Mouse (Mus musculus) cerebellum, adult 2 months (tissue): ENCODE measurements around the gene Gm45233. TPM values are rescaled to one million over a fixed set of nuclear protein-coding genes. Genes with fewer than 3 reads are reported as not detected.

Experiments used
- DNase-seq, 2 experiments: peaks; one replicate each; pipeline ENCODE4 v3.0.0; 2021
- H3K27ac ChIP-seq: fragments of 200-500 bp; 2 replicates; pipeline ENCODE4 v1.5.1; 2012; ENCODE audit warnings: low read length, control low read depth, inconsistent platforms; ENCODE audit not compliant: insufficient read depth
- H3K27me3 ChIP-seq: fragments of 200-500 bp; 2 replicates; pipeline ENCODE4 v1.6.1; 2012; ENCODE audit warnings: inconsistent platforms, mild to moderate bottlenecking, low read length, moderate library complexity; ENCODE audit not compliant: control insufficient read depth, insufficient read depth
- H3K4me1 ChIP-seq: fragments of 200-500 bp; 2 replicates; pipeline ENCODE4 v1.6.1; 2011; ENCODE audit warnings: low read length; ENCODE audit not compliant: control insufficient read depth, insufficient read depth
- H3K4me3 ChIP-seq: fragments of 200-500 bp; replicated peaks from 2 replicates; pipeline ENCODE3; 2011; ENCODE audit warnings: mild to moderate bottlenecking, low read depth, low read length, control low read depth; ENCODE audit not compliant: insufficient read depth
- CTCF ChIP-seq: fragments of 200-500 bp; IDR thresholded peaks from 2 replicates; pipeline ENCODE4 v1.5.1; 2011; ENCODE audit warnings: low read depth, mild to moderate bottlenecking, control low read depth, low read length, moderate library complexity, borderline replicate concordance; ENCODE audit not compliant: insufficient read depth
- POLR2A ChIP-seq: fragments of 200-500 bp; IDR thresholded peaks from 2 replicates; pipeline ENCODE4 v1.6.1; 2011; ENCODE audit warnings: low read length, control low read depth, borderline replicate concordance; ENCODE audit not compliant: insufficient read depth
- WGBS: fragments of 180-500 bp; shearing (Covaris S2); methylation state at CpG from one replicate; pipeline ENCODE4 v1.1.7; 2018; 5-methylcytosine and 5-hydroxymethylcytosine counted together
- polyA plus RNA-seq: library from polyadenylated mRNA; depleted of rRNA; stranded (reverse); fragments of >200 nt; gene quantifications from 2 replicates; pipeline ENCODE4 v1.2.3, GENCODE M21; 2012

Gene Gm45233
- polyA plus RNA-seq, 1 experiment: 0.88 TPM

DNA sequence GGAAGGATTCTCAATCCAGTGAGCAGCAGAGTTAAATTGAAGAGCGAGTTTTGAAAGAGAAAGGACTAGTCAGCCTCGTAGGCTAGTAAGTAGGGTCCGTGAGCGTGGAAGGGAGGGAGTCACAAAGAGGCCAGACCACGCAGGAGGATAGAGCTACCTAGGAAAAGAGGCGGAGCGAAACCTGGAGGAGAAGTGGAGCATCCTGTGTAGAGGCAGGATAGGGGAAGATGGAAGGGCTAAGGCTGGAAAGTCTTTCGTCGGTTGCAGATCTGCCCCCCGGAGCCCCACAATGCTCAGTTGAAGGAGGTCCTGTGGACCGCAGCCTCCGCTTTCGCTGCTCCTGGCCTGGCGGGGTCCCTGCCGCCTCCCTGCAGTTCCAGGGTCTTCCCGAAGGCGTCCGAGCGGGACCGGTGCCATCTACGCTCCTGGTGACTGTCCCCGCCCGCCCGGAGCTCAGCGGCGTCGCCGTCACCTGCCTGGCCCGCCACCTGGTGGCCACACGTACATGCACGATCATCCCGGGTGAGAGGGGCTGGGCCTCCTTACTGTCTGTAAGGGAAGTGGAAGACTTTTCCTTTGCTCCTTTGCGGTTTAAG, 22.3 kb downstream of the Gm45233 start:
- peak; percentile 77 to 80 for DNase-seq
- H3K27me3 ChIP-seq: no peaks in the 10 kb centered on the region
- peak overlapping the region; percentile 70 for H3K4me3 ChIP-seq
- TF ChIP-seq POLR2A: no peak
- peak; percentile 75 for TF ChIP-seq CTCF
- no peak overlapping the region for H3K27ac ChIP-seq
- WGBS: 2% methylated on average over 33 of the region's 33 CpGs
- peaks cover 5% of the 10 kb centered on the region; the same call in 1 of the 2 replicates for H3K4me1 ChIP-seq

DNA sequence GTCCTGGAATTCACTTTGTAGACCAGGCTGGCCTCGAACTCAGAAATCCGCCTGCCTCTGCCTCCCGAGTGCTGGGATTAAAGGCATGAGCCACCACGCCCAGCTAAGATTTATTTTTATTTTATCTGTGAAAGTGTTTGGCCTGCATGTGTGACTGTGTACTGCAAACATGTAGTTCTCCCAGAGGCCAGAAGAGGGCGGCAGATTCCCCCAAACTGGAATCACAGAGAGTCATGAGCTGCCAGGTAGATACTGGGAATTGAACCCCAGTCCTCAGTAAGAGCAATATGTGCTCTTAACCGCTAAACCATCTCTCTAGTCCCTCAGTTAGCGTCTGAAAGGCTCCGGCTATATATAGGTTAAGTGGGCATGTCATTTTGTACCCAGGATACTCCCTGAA, 26.4 kb downstream of the Gm45233 start:
- H3K27ac ChIP-seq: no peak overlapping the region
- TF ChIP-seq POLR2A (no peak), CTCF (peak; percentile 61)
- peaks cover 2% of the 10 kb centered on the region; the same call in 1 of the 2 replicates for H3K4me1 ChIP-seq
- H3K4me3 ChIP-seq: no peak overlapping the region
- DNase-seq: peak in 1 of 2 experiments; percentile 44
- 48% methylated on average over 8 of the region's 8 CpGs for WGBS
- no peaks in the 10 kb centered on the region for H3K27me3 ChIP-seq

DNA sequence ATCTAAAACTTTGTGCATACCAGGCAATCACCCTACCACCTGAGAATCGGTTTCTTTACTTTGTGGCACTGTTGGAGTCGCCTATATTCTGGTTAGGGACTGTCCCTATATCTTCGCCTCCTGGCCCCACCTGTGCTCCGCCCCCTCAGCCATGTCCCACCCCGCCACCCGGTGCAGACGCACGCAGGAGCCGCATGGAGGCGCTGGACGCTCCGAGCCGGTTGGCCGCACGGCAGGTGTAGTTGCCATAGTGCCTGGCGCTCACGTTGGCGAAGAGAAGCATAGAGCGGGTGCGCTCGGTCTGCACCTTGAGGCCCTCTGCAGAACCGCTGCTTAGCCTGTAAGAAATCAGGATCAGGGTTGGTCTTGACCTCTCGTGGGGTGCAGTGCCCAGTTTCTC, 31.8 kb downstream of the Gm45233 start:
- Histone ChIP-seq H3K4me1 (peaks cover 4% of the 10 kb centered on the region; the same call in 1 of the 2 replicates), H3K4me3 (no peak overlapping the region), H3K27me3 (no peaks in the 10 kb centered on the region), H3K27ac (no peak overlapping the region)
- DNase-seq: no peak
- TF ChIP-seq CTCF (no peak; the same call in 1 of the 2 replicates), POLR2A (no peak)
- WGBS: 45% methylated on average over 23 of the region's 23 CpGs

GRCm38 (mm10) chr7:43476376-43476775, 32.4 kb downstream of the Gm45233 start:
- Histone ChIP-seq H3K27ac (no peak overlapping the region), H3K27me3 (no peaks in the 10 kb centered on the region), H3K4me3 (no peak overlapping the region), H3K4me1 (peaks cover 11% of the 10 kb centered on the region; the same call in 1 of the 2 replicates)
- 45% methylated on average over 13 of the region's 13 CpGs for WGBS
- DNase-seq: no peak
- TF ChIP-seq CTCF (no peak), POLR2A (no peak)

GRCm38 (mm10) chr7:43481191-43481590, 37.3 kb downstream of the Gm45233 start:
- H3K27me3 ChIP-seq: no peaks in the 10 kb centered on the region
- no peak overlapping the region for H3K27ac ChIP-seq
- 52% methylated on average over 3 of the region's 3 CpGs for WGBS
- no peak for DNase-seq
- peaks cover 33% of the 10 kb centered on the region for H3K4me1 ChIP-seq
- no peak for TF ChIP-seq CTCF
- no peak overlapping the region for H3K4me3 ChIP-seq

DNA sequence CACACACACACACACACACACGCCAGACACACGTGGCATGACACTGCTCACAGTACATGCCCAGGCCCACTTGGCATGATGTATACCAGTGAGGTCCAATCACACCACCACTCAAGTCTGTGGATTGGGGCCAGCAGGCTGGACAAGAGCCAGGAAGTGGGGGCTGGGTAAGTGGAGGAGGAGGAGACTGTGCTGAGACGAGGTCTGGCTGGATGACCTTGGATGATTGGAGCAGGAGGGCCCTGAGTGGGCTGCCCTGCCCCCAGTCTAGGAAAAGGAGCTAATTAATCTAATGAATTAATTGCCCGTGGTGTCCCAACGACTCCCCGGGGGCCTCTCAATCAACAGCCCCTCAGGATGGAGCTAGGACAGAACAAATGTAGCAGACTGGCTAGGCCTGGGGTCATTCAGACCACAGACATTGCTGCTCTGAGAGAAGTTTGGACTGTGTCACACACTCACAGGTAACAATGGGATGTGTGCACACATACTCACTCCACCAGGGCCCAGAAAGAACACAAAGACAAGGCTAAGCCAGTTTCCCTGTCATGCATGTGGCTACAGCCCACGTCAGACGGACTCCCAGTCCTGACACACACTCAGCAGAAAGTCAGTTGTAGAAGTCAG, 38.3 kb downstream of the Gm45233 start:
- 24% methylated on average over 8 of the region's 8 CpGs for WGBS
- H3K4me3 ChIP-seq: no peak overlapping the region
- DNase-seq: peak; percentile 35 to 43
- no peak overlapping the region for H3K27ac ChIP-seq
- peaks cover 33% of the 10 kb centered on the region for H3K4me1 ChIP-seq
- H3K27me3 ChIP-seq: no peaks in the 10 kb centered on the region
- no peak for TF ChIP-seq POLR2A
- no peak for TF ChIP-seq CTCF

GRCm38 (mm10) chr7:43483236-43483635, 39.3 kb downstream of the Gm45233 start:
- no peak for TF ChIP-seq POLR2A
- TF ChIP-seq CTCF: no peak
- Histone ChIP-seq H3K27me3 (no peaks in the 10 kb centered on the region), H3K4me3 (no peak overlapping the region), H3K4me1 (peaks cover 33% of the 10 kb centered on the region), H3K27ac (no peak overlapping the region; the same call in 1 of the 2 replicates)
- no peak for DNase-seq
- 30% methylated on average over 10 of the region's 10 CpGs for WGBS

DNA sequence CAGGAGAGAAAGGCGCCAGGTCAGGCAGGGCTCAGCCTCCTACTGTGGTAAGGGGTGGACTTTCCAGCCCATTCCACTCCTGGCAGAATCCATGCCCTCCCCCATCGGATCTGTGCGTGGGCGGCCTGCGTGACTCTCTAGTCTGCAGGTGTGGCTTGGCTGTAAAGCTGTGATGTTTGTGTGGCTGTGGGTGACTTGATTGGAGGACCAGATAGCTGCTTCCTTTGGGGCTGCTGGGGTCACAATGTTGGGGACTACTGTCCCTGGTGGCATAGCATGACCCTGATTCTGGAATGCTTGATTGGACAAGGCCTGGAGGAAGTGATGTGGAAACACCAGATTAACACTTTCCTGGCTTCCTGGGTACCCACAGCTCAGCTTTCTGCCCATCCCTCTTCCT, 44.7 kb downstream of the Gm45233 start:
- no peaks in the 10 kb centered on the region for H3K27me3 ChIP-seq
- peak; percentile 50 to 59 for DNase-seq
- peaks cover 8% of the 10 kb centered on the region for H3K4me1 ChIP-seq
- TF ChIP-seq POLR2A (no peak), CTCF (no peak)
- 7% methylated on average over 5 of the region's 5 CpGs for WGBS
- H3K4me3 ChIP-seq: peak overlapping the region; percentile 51
- H3K27ac ChIP-seq: peak overlapping the region; percentile 57; the same call in 1 of the 2 replicates
